ENCODE assay signal across 27 mouse cellular contexts in the genomic region with DNA sequence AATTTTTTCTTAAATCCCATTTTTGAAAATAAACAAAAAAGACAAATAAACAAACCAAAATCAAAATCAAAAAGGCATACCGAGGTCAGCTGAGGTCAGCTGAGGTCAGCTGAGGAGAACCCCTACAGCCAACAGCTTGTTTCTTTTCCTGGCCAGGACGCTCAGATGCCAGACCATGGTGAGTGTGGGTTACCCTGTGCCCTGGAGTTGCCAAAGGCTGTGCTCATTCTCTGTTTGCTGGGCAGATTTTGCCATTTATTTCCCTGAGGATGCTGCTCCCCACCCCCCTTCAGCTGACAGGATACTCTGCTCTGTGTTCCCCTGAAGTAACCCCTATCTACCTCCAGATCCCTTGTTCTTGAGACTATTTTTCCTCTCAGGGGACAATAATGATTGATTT. TPM values are rescaled to one million over a fixed set of nuclear protein-coding genes. Genes with fewer than 3 reads are reported as not detected.
DNase-seq lines count a peak whose midpoint lies in the region; TF ChIP-seq lines count a peak whose summit lies in the region.
"Had no signal": no experiment of that assay in that cellular context is flagged by ENCODE, and none has a peak within 500 bp of the region (broad histone marks: within the 10 kb centered on the region; RNA-seq: fewer than 3 reads in every experiment).

No protein-coding gene starts in this region.

- intact Hi-C loops in gastrocnemius, adult 2 months (cut with DNase I), result no loop called here

- H3K4me3 ChIP-seq in gastrocnemius, adult 2 months, result no peak overlapping the region
- H3K4me3 ChIP-seq: embryonic facial prominence, embryonic 10.5 days; embryonic facial prominence, embryonic 13.5 days; erythroblast, embryonic 14.5 days; forebrain, embryonic 12.5 days; forebrain, embryonic 15.5 days; hindbrain, embryonic 10.5 days; hindbrain, embryonic 13.5 days; intestine, embryonic 15.5 days had no signal

- peak overlapping the region; percentile 38 for H3K27ac ChIP-seq in gastrocnemius, adult 2 months
- H3K27ac ChIP-seq: embryonic facial prominence, embryonic 10.5 days; embryonic facial prominence, embryonic 13.5 days; forebrain, embryonic 12.5 days; forebrain, embryonic 15.5 days; hindbrain, embryonic 10.5 days; hindbrain, embryonic 13.5 days; intestine, embryonic 15.5 days had no signal

- no peak for TF ChIP-seq CTCF in gastrocnemius, adult 2 months (IDR thresholded peaks at IDR 0.05)

- peak; percentile 35 for DNase-seq in adrenal gland, postnatal 14 days
- no peak for DNase-seq in adrenal gland, postnatal 36 days
- DNase-seq in gastrocnemius, adult 2 months, result peak; percentile 64
- DNase-seq in gastrocnemius, adult 8-10 months (ENCODE audit: low spot score in 2 of 2), result no peak
- DNase-seq in MN1 (ENCODE audit: low spot score), result peak; percentile 32
- DNase-seq in embryo, embryonic 10.5 days (ENCODE audit: low spot score), result no peak
- DNase-seq: adrenal gland, adult 2 months; adrenal gland, postnatal 25 days; cerebellum, adult 18-20 months; cerebellum, adult 9-11 months; embryo, embryonic 11 days; gastrocnemius, postnatal 36 days; heart, postnatal 36 days; kidney, adult 11 months; kidney, adult 8-10 months had no signal

RNA-seq across cellular contexts. Expression of a gene that starts 3.4 kb away (rescaled TPM):
- total RNA-seq in adrenal gland, postnatal 14 days (2021), result 58.4 and 60.1 TPM in 2 replicates
- 100 to 1,000 TPM in 1 of 2 experiments, 10 to 100 TPM in 1; 74.1 to 104 TPM for total RNA-seq in adrenal gland, postnatal 36 days (2021)
- total RNA-seq in gastrocnemius, adult 2 months (2021), result 10 to 100 TPM; 58.9 to 76.8 TPM
- total RNA-seq in gastrocnemius, adult 8-10 months (2022), result 10 to 100 TPM; 87.8 to 96.8 (median 94.6) TPM

RNA-seq across cellular contexts. Expression of a gene that starts 35.5 kb away (rescaled TPM):
- not detected in 2 replicates for total RNA-seq in adrenal gland, postnatal 14 days (2021)
- total RNA-seq in adrenal gland, postnatal 36 days (2021), result not detected
- not detected for total RNA-seq in gastrocnemius, adult 2 months (2021)
- not detected for total RNA-seq in gastrocnemius, adult 8-10 months (2022)
- total RNA-seq: adrenal gland, postnatal 25 days; common myeloid progenitor, adult 5-6 weeks; ES-E14; gastrocnemius, postnatal 36 days; granulocyte monocyte progenitor cell, adult 5-6 weeks; heart, adult 8-10 months; heart, postnatal 36 days had no signal

RNA-seq across cellular contexts. Expression of a gene that starts 57.8 kb away (rescaled TPM):
- 34.9 and 38.7 TPM in 2 replicates for total RNA-seq in adrenal gland, postnatal 14 days (2021)
- total RNA-seq in adrenal gland, postnatal 36 days (2021), result 10 to 100 TPM; 23.7 to 27.2 TPM
- 10 to 100 TPM; 28.1 to 33.1 TPM for total RNA-seq in gastrocnemius, adult 2 months (2021)
- total RNA-seq in gastrocnemius, adult 8-10 months (2022), result 10 to 100 TPM; 24.7 to 38.2 (median 32.9) TPM

Comparison
In these comparisons a context has a peak if more than half of its experiments do, and no peak if none do; other contexts are left out.
1. DNase-seq: peak in adrenal gland, postnatal 14 days (single experiment), gastrocnemius, adult 2 months (single experiment) and MN1 (single experiment); none in adrenal gland, postnatal 36 days (0 of 2), gastrocnemius, adult 8-10 months (0 of 2) and embryo, embryonic 10.5 days (single experiment).